Mouse (Mus musculus) myocyte (in vitro differentiated cells): ENCODE measurements around the gene Aif1.

Source experiments
- CEBPB ChIP-seq: IDR thresholded peaks from 2 replicates; pipeline ENCODE4 v1.6.1; 2011; ENCODE audit warnings: mild to moderate bottlenecking, moderate library complexity; ENCODE audit not compliant: poor library complexity, insufficient read depth, severe bottlenecking
- MAX ChIP-seq: IDR thresholded peaks from one replicate; pipeline ENCODE4 v1.6.1; 2011; ENCODE audit warnings: low read depth, mild to moderate bottlenecking, control low read depth
- POLR2A ChIP-seq: IDR thresholded peaks from one replicate; pipeline ENCODE4 v1.6.1; 2011; ENCODE audit warnings: low read depth, mild to moderate bottlenecking, control low read depth, moderate library complexity; ENCODE audit not compliant: insufficient read length
- POLR2AphosphoS2 ChIP-seq: IDR thresholded peaks from one replicate; pipeline ENCODE4 v1.6.1; 2011; ENCODE audit warnings: low read depth, control low read depth; ENCODE audit not compliant: insufficient read length
- TCF12 ChIP-seq: IDR thresholded peaks from one replicate; pipeline ENCODE4 v1.6.1; 2011; ENCODE audit warnings: mild to moderate bottlenecking, control low read depth; ENCODE audit not compliant: poor library complexity, insufficient read depth, severe bottlenecking
- USF1 ChIP-seq: IDR thresholded peaks from one replicate; pipeline ENCODE4 v1.6.1; 2011; ENCODE audit warnings: low read depth, mild to moderate bottlenecking, control low read depth, moderate library complexity

GRCm38 (mm10) chr17:35219601-35220041, 43.8 kb upstream of the Aif1 start:
- no peak for TF ChIP-seq USF1
- no peak for TF ChIP-seq CEBPB
- no peak for TF ChIP-seq POLR2A
- TF ChIP-seq MAX, result no peak
- no peak for TF ChIP-seq POLR2AphosphoS2
- TF ChIP-seq TCF12, result no peak
